Mouse (Mus musculus) small intestine, adult 2 months (tissue): ENCODE data around the gene Ptpn11.

Experiments
- CTCF ChIP-seq: fragments of 200-500 bp; IDR thresholded peaks from 2 replicates; pipeline ENCODE4 v1.5.1; 2012; ENCODE audit warnings: low read depth, mild to moderate bottlenecking, control low read depth, inconsistent platforms, low read length, moderate library complexity, mixed read lengths; ENCODE audit not compliant: insufficient replicate concordance, insufficient read length; ENCODE audit errors: extremely low read depth
- POLR2A ChIP-seq: fragments of 200-500 bp; IDR thresholded peaks from 2 replicates; pipeline ENCODE4 v1.6.1; 2012; ENCODE audit warnings: low read depth, mild to moderate bottlenecking, control low read depth, inconsistent platforms, low read length, moderate library complexity

DNA sequence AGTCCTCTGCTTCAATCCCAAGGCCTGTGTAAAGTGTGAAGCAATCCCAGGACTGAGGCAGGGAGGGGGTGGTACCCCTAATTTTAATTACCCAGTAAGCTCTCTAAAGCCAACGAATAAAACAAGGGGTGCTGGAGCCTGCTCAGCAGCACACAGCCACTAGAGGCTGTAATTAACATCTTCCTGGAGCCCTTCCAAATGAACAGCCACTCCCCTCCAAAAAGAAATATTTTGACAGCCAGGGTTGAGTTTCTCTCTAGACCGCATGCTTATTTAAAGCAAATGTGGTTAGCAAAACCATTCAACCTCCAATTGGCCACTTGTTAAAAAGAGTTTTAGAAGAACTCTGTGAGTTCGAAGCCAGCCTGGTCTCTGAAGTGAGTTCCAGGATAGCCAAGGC, 97.9 kb downstream of the Ptpn11 start:
- TF ChIP-seq POLR2A = no peak
- no peak for TF ChIP-seq CTCF
